Mouse (Mus musculus): ENCODE data around the gene Iars2. TPM values are rescaled to one million over a fixed set of nuclear protein-coding genes. Genes with fewer than 3 reads are reported as not detected.
"Not testable (repeated sequence)": the region's sequence is repeated elsewhere in the genome, so short reads cannot be mapped to it uniquely, and the experiment has no call there.

The Iars2 gene
- polyA plus RNA-seq, 1 experiment from 2014 or later = 29.1 TPM

DNA sequence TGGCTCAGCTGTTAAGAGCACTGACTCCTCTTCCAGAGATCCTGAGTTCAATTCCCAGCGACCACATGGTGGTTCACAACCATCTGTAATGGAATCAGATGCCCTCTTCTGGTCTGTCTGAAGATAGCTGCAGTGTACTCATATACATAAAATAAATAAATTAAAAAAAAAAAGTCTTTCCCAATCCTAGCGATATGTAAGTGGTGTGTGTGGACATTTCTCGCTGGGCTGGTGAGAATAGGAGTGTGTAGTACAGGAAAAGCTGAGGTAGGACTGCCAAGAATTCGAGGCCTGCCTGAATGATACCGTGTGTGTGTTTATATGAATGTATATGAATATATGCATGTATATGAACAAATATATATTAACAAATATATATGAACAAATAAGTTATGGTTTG is 2.2 kb upstream of the Iars2 start:
- Histone ChIP-seq H3K4me1 (ENCODE audit: control insufficient read depth, insufficient read depth, low read length) (no peaks in the 10 kb centered on the region), H3K27ac (replicated peaks; ENCODE audit: low read depth, low read length) (no peak overlapping the region)
- no peak for DNase-seq (ENCODE audit: low spot score)

DNA sequence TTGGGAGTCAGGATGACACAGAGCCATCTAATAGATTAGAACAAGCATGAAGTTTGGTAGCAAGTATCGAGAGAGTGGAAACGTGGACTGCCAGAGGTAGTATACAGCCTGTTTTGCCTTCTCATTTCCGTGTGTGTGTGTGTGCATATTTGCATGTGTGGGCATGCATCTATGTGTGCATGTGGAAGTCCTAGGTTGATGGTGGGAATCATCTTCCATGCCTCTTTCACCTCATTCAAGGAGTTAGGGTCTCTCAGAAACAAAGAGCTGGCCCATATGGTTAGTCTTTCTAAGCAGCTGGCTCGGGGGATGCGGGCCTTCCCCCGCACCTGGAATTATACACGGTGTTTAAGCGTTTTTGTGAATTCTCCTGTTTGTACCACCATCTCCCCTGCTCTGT is 655 bp upstream of the Iars2 start:
- Histone ChIP-seq H3K9me3 (replicated peaks; ENCODE audit: control insufficient read depth, low read length) (no peaks in the 10 kb centered on the region), H3K27me3 (ENCODE audit: control insufficient read depth, insufficient read depth, low read length) (no peaks in the 10 kb centered on the region), H3K4me1 (ENCODE audit: control insufficient read depth, insufficient read depth, low read length) (no peaks in the 10 kb centered on the region), H3K9ac (replicated peaks; ENCODE audit: low read length) (no peak overlapping the region), H3K4me2 (ENCODE audit: low read depth, low read length) (no peak overlapping the region), H3K27ac (replicated peaks; ENCODE audit: low read depth, low read length) (no peak overlapping the region), H3K4me3 (ENCODE audit: low read depth, low read length) (no peak overlapping the region), H3K36me3 (replicated peaks; ENCODE audit: control insufficient read depth, insufficient read depth, low read depth, low read length) (peaks cover 4% of the 10 kb centered on the region; the same call in 1 of the 2 replicates)
- WGBS = 93% methylated on average over 8 of the region's 8 CpGs
- no peak for DNase-seq (ENCODE audit: low spot score)
- ATAC-seq (replicated peaks; ENCODE audit: insufficient number of reproducible peaks, low FRiP score, low TSS enrichment, low read depth) = no peak

More for the DNA sequence above, 2.2 kb upstream of the Iars2 start:
- Histone ChIP-seq H3K36me3 (replicated peaks; ENCODE audit: control insufficient read depth, insufficient read depth, low read depth, low read length) (no peaks in the 10 kb centered on the region), H3K4me3 (ENCODE audit: low read depth, low read length) (no peak overlapping the region), H3K9me3 (replicated peaks; ENCODE audit: control insufficient read depth, low read length) (no peaks in the 10 kb centered on the region), H3K9ac (replicated peaks; ENCODE audit: low read length) (no peak overlapping the region), H3K27me3 (ENCODE audit: control insufficient read depth, insufficient read depth, low read length) (no peaks in the 10 kb centered on the region), H3K4me2 (ENCODE audit: low read depth, low read length) (no peak overlapping the region)
- WGBS = 56% methylated on average over 5 of the region's 5 CpGs
- no peak for ATAC-seq (replicated peaks; ENCODE audit: insufficient number of reproducible peaks, low FRiP score, low TSS enrichment, low read depth)

DNA sequence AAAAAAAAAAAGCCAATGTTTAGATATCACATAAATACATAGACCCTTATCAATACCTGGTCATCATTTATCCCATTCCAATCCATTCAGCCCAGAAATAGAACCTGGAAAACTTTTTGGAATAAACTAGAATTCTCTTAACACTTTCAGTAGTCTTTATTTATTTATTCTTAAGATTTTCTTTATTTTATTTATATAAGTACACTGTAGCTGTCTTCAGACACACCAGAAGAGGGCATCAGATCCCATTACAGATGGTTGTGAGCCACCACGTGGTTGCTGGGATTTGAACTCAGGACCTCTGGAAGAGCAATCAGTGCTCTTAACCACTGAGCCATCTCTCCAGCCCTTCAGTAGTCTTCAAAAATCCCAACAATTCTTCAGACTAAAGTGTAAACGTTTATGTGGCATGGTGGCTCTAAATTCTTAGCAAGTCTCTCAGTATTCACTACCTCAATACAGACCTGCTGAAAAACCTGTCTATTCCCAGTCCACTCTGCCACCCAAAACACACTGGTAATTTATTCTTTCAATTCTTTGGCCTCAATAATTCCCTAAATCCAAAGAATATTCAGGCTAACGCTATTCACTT is 1.3 kb downstream of the Iars2 start:
- not testable (repeated sequence) for H3K27me3 ChIP-seq (ENCODE audit: control insufficient read depth, insufficient read depth, low read length); DNase-seq (ENCODE audit: low spot score); ATAC-seq (replicated peaks; ENCODE audit: insufficient number of reproducible peaks, low FRiP score, low TSS enrichment, low read depth); H3K4me1 ChIP-seq (ENCODE audit: control insufficient read depth, insufficient read depth, low read length); H3K36me3 ChIP-seq (replicated peaks; ENCODE audit: control insufficient read depth, insufficient read depth, low read depth, low read length); H3K9me3 ChIP-seq (replicated peaks; ENCODE audit: control insufficient read depth, low read length); H3K9ac ChIP-seq (replicated peaks; ENCODE audit: low read length); H3K27ac ChIP-seq (replicated peaks; ENCODE audit: low read depth, low read length)
- WGBS = 68% methylated on average over 3 of the region's 3 CpGs
- peak overlapping the region; percentile 68; the same call in 1 of the 2 replicates for H3K4me2 ChIP-seq (ENCODE audit: low read depth, low read length)
- H3K4me3 ChIP-seq (ENCODE audit: low read depth, low read length) = peak overlapping the region; percentile 84

DNA sequence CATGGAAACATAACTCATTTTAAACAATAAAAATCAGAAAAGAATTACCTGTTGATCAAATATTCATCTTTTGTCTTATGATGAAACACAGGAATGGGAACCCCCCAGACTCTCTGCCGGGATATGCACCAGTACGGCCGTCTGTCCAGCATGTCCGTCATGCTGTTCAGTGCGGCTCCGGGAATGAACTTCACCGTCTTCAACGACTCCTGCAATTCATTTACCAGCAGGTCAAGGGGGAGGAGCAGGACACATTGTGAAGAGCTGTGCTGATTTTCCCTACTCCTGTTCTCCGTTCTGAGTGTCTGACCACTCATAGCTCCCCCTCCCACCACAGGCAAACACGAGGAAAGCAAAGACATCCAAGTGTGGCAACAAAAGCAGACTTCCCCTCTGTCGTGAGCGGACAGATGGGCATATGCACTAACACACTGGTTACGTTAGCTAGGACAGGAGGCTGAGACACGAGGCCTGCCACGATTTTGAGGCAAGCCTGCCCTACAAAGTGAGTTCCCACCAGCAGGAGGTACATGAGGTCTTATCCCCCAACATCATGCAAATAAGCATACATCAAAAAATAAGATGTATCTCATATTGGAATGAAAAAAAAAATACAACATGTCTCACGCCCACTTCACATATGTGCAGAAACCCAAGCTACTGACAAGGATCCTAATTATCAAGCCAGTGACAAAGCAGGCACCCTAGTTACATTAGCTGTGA is 13.2 kb downstream of the Iars2 start:
- no peak overlapping the region for H3K4me3 ChIP-seq (ENCODE audit: low read depth, low read length)
- no peaks in the 10 kb centered on the region for H3K4me1 ChIP-seq (ENCODE audit: control insufficient read depth, insufficient read depth, low read length)
- DNase-seq (ENCODE audit: low spot score) (no peak), ATAC-seq (replicated peaks; ENCODE audit: insufficient number of reproducible peaks, low FRiP score, low TSS enrichment, low read depth) (no peak)
- H3K9me3 ChIP-seq (replicated peaks; ENCODE audit: control insufficient read depth, low read length) = no peaks in the 10 kb centered on the region
- H3K9ac ChIP-seq (replicated peaks; ENCODE audit: low read length) = no peak overlapping the region
- WGBS = 90% methylated on average over 16 of the region's 16 CpGs
- H3K27ac ChIP-seq (replicated peaks; ENCODE audit: low read depth, low read length) = no peak overlapping the region
- H3K36me3 ChIP-seq (replicated peaks; ENCODE audit: control insufficient read depth, insufficient read depth, low read depth, low read length) = no peaks in the 10 kb centered on the region; the same call in none of the 2 replicates
- no peaks in the 10 kb centered on the region for H3K27me3 ChIP-seq (ENCODE audit: control insufficient read depth, insufficient read depth, low read length)
- no peak overlapping the region for H3K4me2 ChIP-seq (ENCODE audit: low read depth, low read length)

DNA sequence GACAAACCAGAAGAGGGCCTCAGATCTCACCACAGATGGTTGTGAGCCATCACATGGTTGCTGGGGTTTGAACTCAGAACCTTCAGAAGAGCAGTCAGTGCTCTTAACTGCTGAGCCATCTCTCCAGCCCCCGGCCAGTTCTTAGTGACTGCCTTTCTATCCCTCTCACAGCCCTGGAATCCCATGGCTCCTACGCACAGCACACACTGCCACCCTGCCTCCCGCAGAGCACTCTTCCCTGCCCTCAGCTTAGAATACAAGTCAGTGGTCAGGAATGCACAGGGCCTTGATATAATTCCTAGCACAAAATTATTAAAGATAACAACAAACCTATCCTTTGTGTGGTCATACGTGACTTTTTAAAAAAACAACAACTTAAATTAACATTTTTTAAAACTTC is 14.7 kb downstream of the Iars2 start:
- Histone ChIP-seq H3K9me3 (replicated peaks; ENCODE audit: control insufficient read depth, low read length) (no peaks in the 10 kb centered on the region), H3K4me2 (ENCODE audit: low read depth, low read length) (no peak overlapping the region), H3K27me3 (ENCODE audit: control insufficient read depth, insufficient read depth, low read length) (no peaks in the 10 kb centered on the region), H3K9ac (replicated peaks; ENCODE audit: low read length) (no peak overlapping the region), H3K4me1 (ENCODE audit: control insufficient read depth, insufficient read depth, low read length) (no peaks in the 10 kb centered on the region), H3K36me3 (replicated peaks; ENCODE audit: control insufficient read depth, insufficient read depth, low read depth, low read length) (no peaks in the 10 kb centered on the region; the same call in 1 of the 2 replicates), H3K27ac (replicated peaks; ENCODE audit: low read depth, low read length) (no peak overlapping the region), H3K4me3 (ENCODE audit: low read depth, low read length) (no peak overlapping the region)
- over 99% methylated on average over 4 of the region's 4 CpGs for WGBS
- DNase-seq (ENCODE audit: low spot score) (no peak), ATAC-seq (replicated peaks; ENCODE audit: insufficient number of reproducible peaks, low FRiP score, low TSS enrichment, low read depth) (no peak)

DNA sequence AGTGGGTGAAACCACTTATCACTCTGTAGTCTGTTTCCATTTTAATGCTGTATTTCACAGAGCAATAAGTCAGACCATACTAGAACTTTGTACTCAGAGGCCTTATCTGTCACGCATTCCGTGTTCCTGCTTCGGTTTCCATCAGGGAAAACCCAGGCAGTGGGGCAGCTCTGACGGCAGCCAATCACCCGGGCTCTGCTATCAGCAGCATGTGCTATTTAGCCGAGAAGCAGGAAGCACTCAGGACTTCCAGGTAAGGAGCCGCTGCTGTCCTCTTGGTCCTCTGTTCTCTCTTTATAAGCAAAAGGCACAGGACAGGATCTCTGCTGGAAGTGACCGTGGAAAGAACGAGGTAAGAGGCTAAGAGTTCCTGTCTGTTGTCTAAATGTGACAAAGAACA is 17.2 kb downstream of the Iars2 start:
- no peak for ATAC-seq (replicated peaks; ENCODE audit: insufficient number of reproducible peaks, low FRiP score, low TSS enrichment, low read depth)
- WGBS = 92% methylated on average over 9 of the region's 9 CpGs
- Histone ChIP-seq H3K4me2 (ENCODE audit: low read depth, low read length) (no peak overlapping the region), H3K27ac (replicated peaks; ENCODE audit: low read depth, low read length) (no peak overlapping the region), H3K27me3 (ENCODE audit: control insufficient read depth, insufficient read depth, low read length) (no peaks in the 10 kb centered on the region), H3K9me3 (replicated peaks; ENCODE audit: control insufficient read depth, low read length) (no peaks in the 10 kb centered on the region), H3K4me3 (ENCODE audit: low read depth, low read length) (no peak overlapping the region), H3K4me1 (ENCODE audit: control insufficient read depth, insufficient read depth, low read length) (no peaks in the 10 kb centered on the region), H3K9ac (replicated peaks; ENCODE audit: low read length) (no peak overlapping the region), H3K36me3 (replicated peaks; ENCODE audit: control insufficient read depth, insufficient read depth, low read depth, low read length) (no peaks in the 10 kb centered on the region; the same call in none of the 2 replicates)
- DNase-seq (ENCODE audit: low spot score) = no peak

DNA sequence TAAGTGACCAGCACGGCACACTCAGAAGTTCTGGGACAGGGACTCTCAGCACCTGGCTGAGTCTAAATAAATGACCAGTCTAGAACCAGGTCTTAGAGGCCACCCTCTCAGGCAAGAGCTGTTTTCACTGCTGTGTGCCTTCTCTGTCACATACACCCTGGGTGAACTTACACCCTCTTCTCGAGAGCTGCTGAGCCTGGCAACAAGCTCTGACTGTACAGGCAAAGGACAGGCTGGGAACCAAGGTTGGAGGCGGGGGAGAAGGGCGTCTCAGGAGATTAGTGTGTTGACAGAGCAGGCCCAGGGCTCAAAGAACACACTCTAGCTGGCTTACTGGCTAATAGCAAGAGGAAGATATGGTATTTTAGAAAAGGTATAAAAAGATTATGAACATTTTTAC is 20.3 kb downstream of the Iars2 start:
- no peak for ATAC-seq (replicated peaks; ENCODE audit: insufficient number of reproducible peaks, low FRiP score, low TSS enrichment, low read depth)
- no peak overlapping the region for H3K9ac ChIP-seq (replicated peaks; ENCODE audit: low read length)
- no peaks in the 10 kb centered on the region for H3K27me3 ChIP-seq (ENCODE audit: control insufficient read depth, insufficient read depth, low read length)
- H3K4me3 ChIP-seq (ENCODE audit: low read depth, low read length) = no peak overlapping the region
- no peak overlapping the region for H3K27ac ChIP-seq (replicated peaks; ENCODE audit: low read depth, low read length)
- WGBS = 78% methylated on average over 4 of the region's 4 CpGs
- H3K36me3 ChIP-seq (replicated peaks; ENCODE audit: control insufficient read depth, insufficient read depth, low read depth, low read length) = no peaks in the 10 kb centered on the region; the same call in none of the 2 replicates
- no peaks in the 10 kb centered on the region for H3K9me3 ChIP-seq (replicated peaks; ENCODE audit: control insufficient read depth, low read length)
- H3K4me2 ChIP-seq (ENCODE audit: low read depth, low read length) = no peak overlapping the region
- DNase-seq (ENCODE audit: low spot score) = no peak
- H3K4me1 ChIP-seq (ENCODE audit: control insufficient read depth, insufficient read depth, low read length) = no peaks in the 10 kb centered on the region

DNA sequence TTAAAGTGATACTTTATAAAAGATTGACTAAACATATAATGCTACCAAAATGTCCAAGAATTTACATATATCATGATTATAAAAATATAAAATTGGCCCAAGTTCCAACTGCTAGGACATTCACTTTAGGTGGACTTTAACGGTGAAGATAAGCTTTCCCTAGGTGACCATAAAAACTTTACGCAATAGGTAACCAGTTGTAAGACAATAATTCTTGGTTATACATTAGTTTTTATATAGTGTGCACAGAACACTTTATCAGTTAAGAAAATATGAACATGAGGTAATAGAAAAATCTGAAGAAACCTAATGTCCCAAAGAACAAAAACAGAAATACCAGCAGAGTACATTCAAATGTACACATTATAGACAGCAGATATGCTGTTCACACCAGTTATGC is 20.9 kb downstream of the Iars2 start:
- H3K27ac ChIP-seq (replicated peaks; ENCODE audit: low read depth, low read length) = no peak overlapping the region
- no peak overlapping the region for H3K9ac ChIP-seq (replicated peaks; ENCODE audit: low read length)
- H3K4me3 ChIP-seq (ENCODE audit: low read depth, low read length) = no peak overlapping the region
- H3K4me1 ChIP-seq (ENCODE audit: control insufficient read depth, insufficient read depth, low read length) = no peaks in the 10 kb centered on the region
- H3K9me3 ChIP-seq (replicated peaks; ENCODE audit: control insufficient read depth, low read length) = no peaks in the 10 kb centered on the region
- H3K4me2 ChIP-seq (ENCODE audit: low read depth, low read length) = no peak overlapping the region
- H3K27me3 ChIP-seq (ENCODE audit: control insufficient read depth, insufficient read depth, low read length) = no peaks in the 10 kb centered on the region
- no peak for DNase-seq (ENCODE audit: low spot score)
- H3K36me3 ChIP-seq (replicated peaks; ENCODE audit: control insufficient read depth, insufficient read depth, low read depth, low read length) = no peaks in the 10 kb centered on the region; the same call in none of the 2 replicates
- WGBS = 96% methylated on average over 2 of the region's 2 CpGs
- ATAC-seq (replicated peaks; ENCODE audit: insufficient number of reproducible peaks, low FRiP score, low TSS enrichment, low read depth) = no peak
